Mouse (Mus musculus): ENCODE data around the gene Ttk.
A peak's percentile ranks its signal among the peaks of the same experiment; 100 is the strongest.

Ttk gene

DNA sequence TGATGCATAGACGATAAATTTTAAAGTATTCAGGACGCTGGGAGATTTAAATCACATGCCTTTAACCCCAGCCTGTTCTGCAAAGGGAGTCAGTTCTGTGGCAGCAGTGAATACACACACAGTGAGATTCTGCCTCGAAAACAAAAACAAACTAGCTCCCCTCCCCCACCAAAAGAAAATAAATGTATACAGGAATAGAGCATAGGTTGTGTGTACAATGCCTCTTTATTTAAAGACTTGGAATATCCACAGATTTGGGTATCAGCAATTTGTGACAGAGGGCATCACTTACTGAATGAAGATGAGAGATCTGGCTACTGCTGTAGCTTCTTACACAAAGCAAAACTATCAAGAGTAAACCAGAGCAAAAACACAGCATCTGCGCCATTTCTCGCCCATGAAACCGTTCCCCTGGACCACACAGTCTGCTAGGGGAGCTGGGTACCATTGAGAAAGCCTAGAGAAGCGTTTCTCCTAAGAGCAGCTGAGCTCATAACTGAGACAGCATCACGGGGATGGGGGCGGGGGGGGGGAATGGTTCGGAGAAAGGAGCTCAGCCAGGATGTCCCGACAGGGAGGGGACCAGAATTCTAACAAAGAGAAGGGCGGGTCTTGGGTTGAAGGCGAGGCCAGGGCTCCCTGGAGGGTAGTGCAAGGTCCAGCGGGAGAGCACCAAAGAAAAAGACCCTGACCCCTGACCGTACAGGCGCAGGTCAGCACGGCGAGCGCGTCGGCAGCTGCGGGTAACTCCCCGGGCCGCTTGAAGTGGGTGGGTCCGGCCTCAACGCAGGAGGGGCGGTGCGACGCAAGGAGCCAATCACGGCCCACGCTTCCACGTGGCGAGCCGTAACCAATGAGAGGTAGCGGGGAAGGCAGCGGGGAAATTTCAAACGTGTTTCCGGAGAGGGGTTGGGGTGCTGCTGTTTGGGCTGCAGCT, at the start of gene Ttk:
Gene Ttk, plus strand, starts transcription at position 879 of the 937 bp plus-strand sequence.
- peak; percentile 85 to 89 for DNase-seq (ENCODE audit: low spot score in 2 of 2)

GRCm38 (mm10) chr9:83785501-83785900, 49.0 kb upstream of the Ttk start:
- DNase-seq (ENCODE audit: low spot score in 2 of 2), result no peak

- DNase-seq (ENCODE audit: low spot score in 2 of 2), result no peak
Observed at GRCm38 (mm10) chr9:83789326-83789725, 45.2 kb upstream of the Ttk start.

- no peak for DNase-seq (ENCODE audit: low spot score in 2 of 2)
Observed at GRCm38 (mm10) chr9:83796875-83797274, 37.6 kb upstream of the Ttk start.

GRCm38 (mm10) chr9:83797898-83798297, 36.6 kb upstream of the Ttk start:
- DNase-seq (ENCODE audit: low spot score in 2 of 2), result no peak

- no peak for DNase-seq (ENCODE audit: low spot score in 2 of 2)
Observed at GRCm38 (mm10) chr9:83804341-83804740, 30.1 kb upstream of the Ttk start.

DNA sequence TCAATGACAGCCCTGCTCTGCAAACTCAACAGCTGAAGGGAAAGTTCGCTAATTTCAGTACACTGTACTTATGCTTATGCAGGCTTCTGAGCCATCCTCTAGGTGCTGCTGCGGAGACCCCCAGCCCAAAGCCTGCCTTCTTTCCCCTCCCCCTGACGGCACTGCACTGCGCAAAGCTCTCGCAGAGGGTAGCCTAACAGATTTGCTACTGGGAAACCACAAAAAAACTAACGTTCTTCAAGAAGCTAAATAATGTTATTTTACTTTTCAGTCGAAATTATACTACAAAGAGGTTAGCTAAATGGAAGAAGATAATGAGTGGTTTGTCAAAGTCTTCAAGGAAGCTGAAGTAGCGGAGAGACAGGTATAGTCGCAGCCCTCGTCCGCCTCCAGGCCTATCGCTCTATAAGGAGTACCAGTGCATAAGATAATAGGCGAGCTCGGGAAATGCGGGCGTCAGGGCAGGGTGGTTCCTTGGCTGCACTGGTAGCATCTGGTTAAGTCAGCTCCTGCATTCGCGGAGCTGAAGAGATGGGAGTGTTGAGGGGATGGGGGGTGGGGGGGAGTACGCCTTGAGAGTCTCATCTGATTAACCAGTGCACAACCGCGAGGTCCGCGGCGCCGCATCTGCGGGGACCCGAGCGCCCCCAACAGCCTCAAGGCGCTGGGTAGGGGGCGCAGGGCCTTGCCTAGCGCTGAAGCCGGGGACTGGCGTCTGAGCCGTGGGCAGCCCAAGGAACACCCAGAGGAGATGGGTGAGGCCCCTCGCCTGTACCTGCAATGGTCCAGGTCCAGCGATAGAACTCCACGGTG, 29.1 kb upstream of the Ttk start:
- DNase-seq (ENCODE audit: low spot score in 2 of 2), result peak; percentile 30 to 45

GRCm38 (mm10) chr9:83805977-83806815, 28.3 kb upstream of the Ttk start, which contains the start of gene Elovl4:
Elovl4 (minus strand) TSS chr9:83806277.
- peak; percentile 62 to 85 for DNase-seq (ENCODE audit: low spot score in 2 of 2)

- DNase-seq (ENCODE audit: low spot score in 2 of 2), result peak in 1 of 2 experiments; percentile 30
Observed at GRCm38 (mm10) chr9:83807562-83807961, 26.9 kb upstream of the Ttk start.

- no peak for DNase-seq (ENCODE audit: low spot score in 2 of 2)
Observed at GRCm38 (mm10) chr9:83819188-83819587, 15.3 kb upstream of the Ttk start.

DNA sequence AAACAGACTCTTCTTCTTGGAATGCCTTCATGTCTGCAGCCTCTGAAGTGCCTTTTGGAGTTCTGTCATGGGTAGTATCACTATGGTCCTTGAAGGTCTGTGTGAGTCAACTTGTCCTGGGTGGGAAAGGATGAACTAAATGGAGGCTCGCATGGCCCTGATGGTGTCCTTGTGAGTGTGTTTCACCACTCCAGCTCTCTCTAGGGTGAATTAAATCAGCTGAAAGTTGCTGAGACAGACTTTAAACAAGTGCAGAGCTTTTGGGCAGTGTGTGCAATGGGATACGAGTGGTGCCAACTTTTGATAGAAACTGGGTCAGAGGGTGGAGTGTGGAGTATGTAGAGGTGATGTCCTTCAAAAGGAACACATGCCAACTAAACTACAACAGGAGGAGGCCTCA, 13.5 kb upstream of the Ttk start:
- DNase-seq (ENCODE audit: low spot score in 2 of 2), result no peak

DNA sequence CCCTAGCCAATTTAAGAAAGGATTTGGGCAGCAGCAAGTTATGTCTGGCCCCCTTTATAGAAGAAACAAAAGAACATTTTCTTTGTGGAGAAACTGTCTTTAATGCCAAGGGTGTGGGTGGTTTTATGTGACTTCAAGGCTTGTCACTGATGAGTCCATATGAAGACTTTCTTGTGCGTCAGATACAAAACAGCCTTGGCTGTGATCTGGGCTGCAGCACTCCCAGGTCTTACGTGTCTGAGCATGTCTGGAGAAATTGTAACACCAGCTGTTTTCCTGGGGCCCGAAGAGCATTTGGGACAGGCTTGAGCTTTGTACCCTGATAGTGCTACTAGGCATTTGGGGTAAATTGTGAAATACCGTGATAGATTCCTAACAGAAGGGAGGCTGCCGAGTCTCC, 11.6 kb upstream of the Ttk start:
- no peak for DNase-seq (ENCODE audit: low spot score in 2 of 2)

GRCm38 (mm10) chr9:83829896-83830295, 4.6 kb upstream of the Ttk start:
- no peak for DNase-seq (ENCODE audit: low spot score in 2 of 2)

DNA sequence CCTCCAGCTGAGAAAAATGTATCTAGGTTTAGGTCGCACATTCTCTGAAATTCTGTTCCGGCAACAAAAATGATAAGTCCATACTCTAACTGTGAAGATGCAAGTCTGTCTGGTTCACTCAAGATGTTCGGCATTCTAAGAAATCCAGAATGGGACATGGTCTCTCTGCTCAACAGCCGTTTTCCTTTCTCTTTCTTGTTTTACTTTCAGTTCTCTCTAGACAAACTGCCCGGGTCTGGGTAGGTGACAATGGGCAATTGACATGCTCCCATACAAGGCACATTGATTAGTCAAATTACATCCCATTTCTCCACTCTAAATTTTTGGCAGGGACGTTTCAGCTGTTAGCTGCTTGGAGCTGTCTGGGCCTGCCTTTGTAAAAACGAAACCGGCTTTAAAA, 3.3 kb upstream of the Ttk start:
- no peak for DNase-seq (ENCODE audit: low spot score in 2 of 2)

- DNase-seq (ENCODE audit: low spot score in 2 of 2), result no peak
Observed at GRCm38 (mm10) chr9:83834748-83835313, 342 bp downstream of the Ttk start.

GRCm38 (mm10) chr9:83852464-83852863, 18.0 kb downstream of the Ttk start:
- no peak for DNase-seq (ENCODE audit: low spot score in 2 of 2)

GRCm38 (mm10) chr9:83865165-83865564, 30.7 kb downstream of the Ttk start:
- no peak for DNase-seq (ENCODE audit: low spot score in 2 of 2)

DNA sequence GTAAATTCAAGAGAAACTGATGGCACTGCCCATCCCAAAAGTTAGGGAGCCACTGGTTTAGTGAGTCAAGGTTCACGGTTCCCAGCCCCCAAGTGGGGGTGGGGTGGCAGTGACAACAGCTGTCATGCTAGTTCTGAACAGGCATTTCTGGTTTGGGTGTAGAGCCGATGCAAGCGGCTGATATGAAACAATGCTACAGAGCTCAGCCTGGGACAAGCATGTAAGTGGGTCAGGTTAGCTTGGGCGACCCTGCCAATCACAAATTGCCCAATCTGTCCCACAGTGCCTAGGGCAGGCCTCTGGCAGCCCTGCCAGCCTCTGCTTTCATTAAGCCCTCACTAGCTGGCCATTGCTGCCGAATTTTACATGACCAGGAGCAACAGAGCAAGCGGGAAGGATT, 47.7 kb downstream of the Ttk start:
- no peak for DNase-seq (ENCODE audit: low spot score in 2 of 2)

GRCm38 (mm10) chr9:83886149-83886548, 51.7 kb downstream of the Ttk start:
- DNase-seq (ENCODE audit: low spot score in 2 of 2), result no peak

DNA sequence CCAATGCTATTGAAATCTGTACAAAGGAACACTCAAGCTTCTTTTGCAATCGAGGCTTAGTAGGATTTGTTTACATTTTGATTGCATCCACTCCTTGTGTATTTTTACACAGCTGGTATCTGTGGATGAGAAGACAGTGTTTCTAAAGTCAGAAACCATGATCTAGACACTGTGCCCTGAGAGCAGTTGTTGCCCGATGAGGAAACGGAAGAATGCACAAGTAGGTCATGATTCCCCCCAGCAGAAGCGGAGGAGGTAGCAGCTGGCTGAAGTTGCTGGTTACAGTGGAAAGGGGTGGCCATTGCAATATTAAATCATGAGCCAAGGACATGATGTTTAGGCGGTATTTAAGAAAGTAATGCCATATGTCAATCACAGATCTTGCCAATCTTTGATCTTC, 53.7 kb downstream of the Ttk start:
- no peak for DNase-seq (ENCODE audit: low spot score in 2 of 2)

DNA sequence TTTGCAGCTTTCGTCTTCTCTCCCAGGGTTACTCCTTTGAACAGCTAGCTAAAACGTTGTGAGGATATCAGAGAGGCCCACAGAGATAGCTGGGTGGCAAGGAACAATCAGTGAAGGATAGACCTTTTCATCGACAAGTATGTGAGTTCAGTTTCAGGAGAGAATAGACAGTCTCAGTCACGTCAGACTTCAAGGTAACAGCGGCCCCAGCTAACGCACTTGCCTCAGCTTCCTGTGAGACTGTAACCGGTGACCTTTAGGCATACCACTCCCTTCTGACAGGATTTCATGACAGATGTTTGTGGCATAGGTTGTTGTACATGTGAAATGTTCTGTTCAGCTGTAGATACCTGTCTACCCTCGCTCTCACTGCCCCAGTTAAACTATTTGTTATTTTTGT, 58.6 kb downstream of the Ttk start:
- DNase-seq (ENCODE audit: low spot score in 2 of 2), result no peak
